Mouse (Mus musculus) thymus, adult 2 months (tissue): ENCODE results near the gene Mettl7a2. TPM values are rescaled to one million over a fixed set of nuclear protein-coding genes. Genes with fewer than 3 reads are reported as not detected.
"Not testable (repeated sequence)": the region's sequence is repeated elsewhere in the genome, so short reads cannot be mapped to it uniquely, and the experiment has no call there.

ENCODE experiments used
- DNase-seq: peaks from one replicate; pipeline ENCODE4 v3.0.0; 2021
- H3K27ac ChIP-seq: fragments of 200-500 bp; 2 replicates; pipeline ENCODE4 v1.5.1; 2012; ENCODE audit warnings: low read length, control low read depth; ENCODE audit not compliant: control insufficient read depth, insufficient read depth
- H3K27me3 ChIP-seq: fragments of 200-500 bp; 2 replicates; pipeline ENCODE4 v1.6.1; 2012; ENCODE audit warnings: mild to moderate bottlenecking, low read length, moderate library complexity, mixed read lengths; ENCODE audit not compliant: control insufficient read depth, insufficient read depth
- H3K36me3 ChIP-seq: fragments of 200-500 bp; 2 replicates; pipeline ENCODE4 v1.6.1; 2012; ENCODE audit warnings: mild to moderate bottlenecking, low read length, moderate library complexity; ENCODE audit not compliant: control insufficient read depth, insufficient read depth
- H3K4me1 ChIP-seq: fragments of 200-500 bp; replicated peaks from 2 replicates; pipeline ENCODE4 v1.6.1; 2012; ENCODE audit warnings: low read length; ENCODE audit not compliant: control insufficient read depth, insufficient read depth
- H3K4me3 ChIP-seq: fragments of 200-500 bp; 2 replicates; pipeline ENCODE4 v1.5.1; 2012; ENCODE audit warnings: mild to moderate bottlenecking, low read length, control low read depth, moderate library complexity; ENCODE audit not compliant: control insufficient read depth, insufficient read depth
- CTCF ChIP-seq: fragments of 200-500 bp; IDR thresholded peaks from 2 replicates; pipeline ENCODE4 v1.5.1; 2012; ENCODE audit warnings: mild to moderate bottlenecking, control low read depth, low read length, moderate library complexity, borderline replicate concordance; ENCODE audit not compliant: control insufficient read depth, poor library complexity, insufficient read depth; ENCODE audit errors: extremely low read depth
- POLR2A ChIP-seq: fragments of 200-500 bp; IDR thresholded peaks from 2 replicates; pipeline ENCODE4 v1.6.1; 2012; ENCODE audit warnings: mild to moderate bottlenecking, low read length, control low read depth, moderate library complexity; ENCODE audit not compliant: control insufficient read depth, poor library complexity, insufficient read depth; ENCODE audit errors: extremely low read depth
- WGBS: fragments of 180-500 bp; shearing (Covaris S2); methylation state at CpG from one replicate; pipeline ENCODE4 v1.1.7; 2018; 5-methylcytosine and 5-hydroxymethylcytosine counted together
- polyA plus RNA-seq: library from polyadenylated mRNA; depleted of rRNA; stranded (reverse); fragments of >200 nt; gene quantifications from 2 replicates; pipeline ENCODE4 v1.2.3, GENCODE M21; 2012; rRNA removed

Mettl7a2 gene
- polyA plus RNA-seq, result not detected in 2 replicates

DNA sequence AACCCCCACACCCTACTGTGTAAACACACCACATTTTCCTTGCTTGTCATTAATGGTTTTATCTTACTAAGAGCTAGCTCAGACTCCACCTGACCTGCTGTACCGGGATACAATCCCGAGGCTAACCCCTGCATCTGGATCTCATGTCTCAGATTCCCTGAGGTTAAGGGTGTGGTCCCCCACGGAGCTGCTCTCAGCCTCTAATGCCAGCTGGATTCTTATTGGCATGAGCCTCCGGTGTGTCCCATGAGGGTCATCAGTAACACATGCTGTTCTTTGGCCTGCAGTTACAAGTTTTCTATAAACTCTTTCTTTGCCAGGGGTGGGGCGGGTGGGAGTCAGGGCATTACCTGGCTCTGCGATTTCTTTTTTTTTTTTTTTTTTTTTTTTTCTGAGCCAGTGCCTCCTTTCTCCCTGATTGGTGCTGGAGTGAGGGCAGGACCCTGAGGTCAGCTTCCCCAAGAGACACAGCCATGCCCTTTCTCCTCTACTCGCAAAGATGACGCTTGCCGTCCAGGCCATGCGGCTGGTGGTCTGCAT is at the start of gene Mettl7a2, which contains the start of gene Methig1:
Gene Mettl7a2 (plus strand): TSS at position 490 of the 540 bp plus-strand sequence.
Gene Methig1 (plus strand): TSS at position 439 of the 540 bp plus-strand sequence.
- H3K4me1 ChIP-seq, result no peaks in the 10 kb centered on the region
- no peak within 1 kb of the TSS for H3K4me3 ChIP-seq
- no peaks in the 10 kb centered on the region for H3K27me3 ChIP-seq
- no peaks in the 10 kb centered on the region for H3K36me3 ChIP-seq
- no peak within 1 kb of the TSS for H3K27ac ChIP-seq
- WGBS, result 92% methylated on average over 10 of the region's 10 CpGs
- DNase-seq, result no peak
- TF ChIP-seq POLR2A (no peak), CTCF (no peak)

DNA sequence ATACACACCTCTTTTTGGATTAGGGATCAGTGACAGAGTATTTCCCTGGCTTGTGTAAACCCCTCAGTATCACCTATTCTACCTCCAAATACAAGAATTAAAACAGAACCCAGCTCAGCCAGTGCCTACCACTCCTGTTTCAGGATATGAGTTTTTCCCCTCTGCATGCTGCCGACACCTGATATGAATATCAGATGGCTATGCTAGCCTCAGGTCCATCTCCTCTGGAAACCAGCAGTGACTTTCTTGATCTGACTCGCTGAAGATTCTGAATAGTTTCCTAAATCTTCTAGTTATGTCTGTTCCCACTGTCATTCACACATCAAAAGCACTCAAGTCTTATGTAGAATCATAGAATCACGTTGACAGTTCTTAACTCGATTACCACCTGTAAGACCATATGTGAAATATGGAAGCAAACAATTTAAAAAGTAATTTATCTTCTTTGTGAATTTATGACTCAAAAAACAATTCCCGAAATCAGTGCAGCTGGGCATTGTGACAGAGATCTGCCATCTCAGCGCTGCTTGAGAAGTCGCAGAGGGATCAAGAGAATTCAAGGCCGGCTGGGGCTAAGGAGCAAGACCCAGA is 49.5 kb upstream of the Mettl7a2 start:
- peaks cover 2% of the 10 kb centered on the region; the same call in 1 of the 2 replicates for H3K4me1 ChIP-seq
- no peak for DNase-seq
- no peak for TF ChIP-seq POLR2A
- H3K36me3 ChIP-seq, result no peaks in the 10 kb centered on the region
- no peak overlapping the region for H3K4me3 ChIP-seq
- 22% methylated on average over 8 of the region's 8 CpGs for WGBS
- H3K27me3 ChIP-seq, result no peaks in the 10 kb centered on the region
- peak overlapping the region; percentile 27; the same call in 1 of the 2 replicates for H3K27ac ChIP-seq

DNA sequence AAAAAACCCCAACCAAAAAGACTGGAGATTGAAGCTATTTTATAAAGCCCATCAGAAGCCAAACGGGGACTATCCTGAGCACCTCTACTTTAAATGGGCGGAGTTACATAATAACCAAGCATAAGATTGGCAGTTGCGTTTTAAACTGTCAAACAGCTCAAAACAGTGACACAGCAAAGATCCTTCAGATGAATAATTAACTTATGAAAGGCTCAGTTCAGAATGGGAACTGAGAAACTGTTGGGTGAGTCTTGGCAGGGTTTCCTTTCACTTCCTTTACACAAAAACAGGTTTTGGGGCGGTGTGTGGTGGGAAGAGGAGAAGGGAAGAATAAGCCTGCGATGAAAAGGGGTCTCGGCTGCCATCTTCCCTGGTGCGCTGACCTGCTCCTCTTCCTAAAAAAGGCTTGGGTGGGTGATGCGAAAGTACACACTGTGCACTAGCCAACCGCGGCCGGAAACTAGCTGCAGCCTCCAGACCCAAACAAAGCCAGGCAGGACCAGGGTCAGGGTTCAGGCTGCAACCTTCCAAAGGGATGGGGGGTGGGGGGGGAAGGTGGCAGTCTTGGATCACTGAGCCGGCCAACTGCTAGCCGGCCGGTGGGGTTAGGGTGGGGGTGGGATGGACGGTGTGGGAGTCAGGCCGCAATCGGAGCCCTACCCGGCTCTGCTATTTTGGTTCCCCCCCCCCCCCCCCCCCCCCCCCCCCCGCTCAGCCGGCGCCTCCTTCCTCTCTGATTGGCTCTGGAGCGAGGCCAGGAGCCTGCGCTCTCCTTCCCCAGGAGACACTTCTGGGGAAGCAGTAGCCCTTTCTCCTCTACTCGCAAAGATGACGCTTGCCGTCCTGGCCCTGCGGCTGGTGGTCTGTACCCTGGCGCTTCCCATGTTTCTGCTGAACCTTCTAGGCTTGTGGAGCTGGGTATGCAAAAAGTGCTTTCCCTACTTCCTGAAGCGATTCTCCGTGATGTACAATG is 48.7 kb upstream of the Mettl7a2 start, which contains the start of gene Mettl7a1:
Gene Mettl7a1 (plus strand): TSS at position 122 of the 973 bp plus-strand sequence.
- peak within 1 kb of the TSS; percentile 66 for H3K27ac ChIP-seq
- DNase-seq, result peak; percentile 58
- H3K4me3 ChIP-seq, result peak within 1 kb of the TSS; percentile 66
- peaks cover 2% of the 10 kb centered on the region; the same call in 1 of the 2 replicates for H3K4me1 ChIP-seq
- no peaks in the 10 kb centered on the region for H3K36me3 ChIP-seq
- H3K27me3 ChIP-seq, result no peaks in the 10 kb centered on the region
- TF ChIP-seq CTCF, result no peak
- no peak for TF ChIP-seq POLR2A
- WGBS, result under 1% methylated on average over 21 of the region's 30 CpGs

DNA sequence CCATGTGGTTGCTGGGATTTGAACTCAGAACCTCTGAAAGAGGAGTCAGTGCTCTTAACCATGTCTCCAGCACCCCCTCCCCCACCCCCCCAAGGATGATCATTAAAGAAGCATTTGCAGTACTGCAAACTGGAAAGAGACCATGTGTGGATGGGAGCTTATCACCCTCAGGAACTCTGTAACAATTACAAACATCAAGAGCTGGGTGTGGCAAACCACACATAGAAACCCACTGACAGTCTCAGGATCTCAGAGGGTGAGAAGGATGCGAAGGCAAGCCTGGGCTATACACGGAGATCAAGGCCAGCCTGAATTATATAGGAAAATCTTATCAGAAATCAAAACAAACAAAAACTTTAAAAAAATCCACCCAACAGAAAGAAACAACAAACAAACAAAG is 46.8 kb upstream of the Mettl7a2 start:
- H3K36me3 ChIP-seq, result no peaks in the 10 kb centered on the region
- WGBS, result 49% methylated on average over 2 of the region's 2 CpGs
- H3K4me3 ChIP-seq, result no peak overlapping the region
- DNase-seq, result no peak
- no peaks in the 10 kb centered on the region for H3K27me3 ChIP-seq
- TF ChIP-seq POLR2A, result no peak
- TF ChIP-seq CTCF, result no peak
- peaks cover 2% of the 10 kb centered on the region; the same call in 1 of the 2 replicates for H3K4me1 ChIP-seq
- H3K27ac ChIP-seq, result no peak overlapping the region

DNA sequence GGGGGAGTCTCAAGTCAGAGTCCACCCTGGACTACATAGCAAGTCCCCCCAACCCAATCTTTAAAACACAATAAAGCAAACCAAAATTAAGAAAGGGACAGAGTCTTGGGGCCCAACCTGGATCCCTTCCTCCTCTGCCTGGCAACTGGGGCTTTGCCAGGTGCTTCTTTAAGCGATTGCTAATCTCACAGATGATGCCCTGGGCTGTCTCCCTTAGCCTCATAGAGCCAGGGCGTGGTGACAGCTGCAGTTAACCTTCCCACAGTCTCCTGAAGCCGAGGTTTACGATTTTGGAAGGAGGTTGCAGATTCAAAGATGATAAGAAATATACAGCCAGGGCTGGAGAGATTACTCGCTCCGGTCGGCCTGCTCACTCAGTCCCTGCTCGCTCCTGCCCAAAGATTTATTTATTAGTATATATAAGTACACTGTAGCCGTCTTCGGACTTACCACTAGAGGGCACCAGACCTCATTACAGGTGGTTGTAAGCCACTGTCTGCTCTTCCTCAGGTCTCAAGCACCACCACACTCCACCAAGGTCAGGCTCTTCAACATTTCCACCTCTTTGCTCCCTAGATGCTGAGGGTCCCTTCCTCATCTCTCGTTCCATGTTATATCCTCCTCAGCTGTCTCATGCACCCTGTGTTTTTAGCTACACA is 45.4 kb upstream of the Mettl7a2 start:
- WGBS, result 18% methylated on average over 11 of the region's 11 CpGs
- not testable (repeated sequence) for H3K4me3 ChIP-seq
- peak; percentile 31 for DNase-seq

DNA sequence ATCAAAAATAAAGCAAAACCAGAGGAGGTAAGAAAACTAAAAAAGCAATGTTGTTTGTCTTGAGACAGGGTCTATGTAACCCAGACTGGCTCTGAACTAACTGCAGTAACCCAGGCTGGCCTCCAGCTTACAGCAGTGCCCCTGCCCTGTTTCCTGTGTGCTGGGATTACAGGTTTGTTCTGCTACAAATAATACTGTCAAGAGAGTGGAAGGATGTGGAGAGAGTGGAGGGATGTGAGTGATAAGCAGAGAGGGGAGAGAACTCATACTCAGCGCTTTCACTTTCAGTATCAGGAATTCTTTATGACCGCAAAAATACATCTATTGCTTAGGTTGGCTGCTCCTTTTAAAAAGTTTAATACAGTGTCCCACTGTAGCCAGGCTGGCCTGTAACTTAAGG is 40.7 kb upstream of the Mettl7a2 start:
- TF ChIP-seq CTCF, result no peak
- no peak for TF ChIP-seq POLR2A

More for the DNA sequence above, 45.4 kb upstream of the Mettl7a2 start:
- H3K27ac ChIP-seq, H3K4me1 ChIP-seq, H3K27me3 ChIP-seq, H3K36me3 ChIP-seq: not testable (repeated sequence)

More for the DNA sequence above, 40.7 kb upstream of the Mettl7a2 start:
- Histone ChIP-seq H3K4me1 (no peaks in the 10 kb centered on the region; the same call in 1 of the 2 replicates), H3K27me3 (no peaks in the 10 kb centered on the region), H3K27ac (no peak overlapping the region), H3K36me3 (no peaks in the 10 kb centered on the region), H3K4me3 (no peak overlapping the region)
- WGBS, result 2% methylated on average over 2 of the region's 2 CpGs
- DNase-seq, result no peak
